Mouse (Mus musculus): ENCODE results near the gene Taf1d. TPM values are rescaled to one million over a fixed set of nuclear protein-coding genes. Genes with fewer than 3 reads are reported as not detected.
A peak's percentile ranks its signal among the peaks of the same experiment; 100 is the strongest.
"Not testable (repeated sequence)": the region's sequence is repeated elsewhere in the genome, so short reads cannot be mapped to it uniquely, and the experiment has no call there.

Taf1d gene
- polyA plus RNA-seq, 1 experiment from 2014 or later = 64.8 TPM

DNA sequence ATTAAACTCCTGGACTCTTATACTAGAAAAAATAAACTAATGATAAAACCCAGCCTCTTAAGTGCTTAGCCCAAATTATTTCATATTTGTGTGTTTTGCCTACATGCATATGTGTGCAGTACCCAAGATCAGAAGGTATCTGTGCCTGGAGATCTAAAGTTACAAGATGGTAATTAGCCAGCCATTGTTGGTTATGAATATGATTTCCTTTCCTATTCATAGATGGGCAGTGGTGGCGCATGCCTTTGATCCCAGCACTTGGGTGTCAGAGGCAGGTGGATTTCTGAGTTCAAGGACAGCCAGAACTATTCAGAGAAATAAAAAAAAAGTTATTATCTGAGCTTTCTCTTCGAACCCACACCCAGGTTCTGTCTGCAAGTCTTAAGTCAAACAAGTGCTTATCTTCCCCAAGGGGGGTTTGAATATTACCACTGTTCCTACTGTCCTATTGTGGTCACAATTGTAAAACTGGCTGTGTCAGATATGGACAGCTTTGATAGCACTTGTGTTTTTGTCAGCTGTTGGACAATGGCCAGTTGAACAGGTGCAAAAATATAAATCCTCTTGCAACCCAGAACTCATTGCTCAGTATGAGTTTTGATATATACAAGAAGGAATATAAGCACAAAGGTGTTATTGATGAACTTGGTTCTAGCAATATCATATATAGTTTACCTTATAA lies 6.2 kb downstream of the Taf1d start:
- Histone ChIP-seq H3K36me3 (ENCODE audit: poor library complexity, severe bottlenecking) (peaks cover 84% of the 10 kb centered on the region), H3K4me1 (peaks cover 23% of the 10 kb centered on the region), H3K27ac (no peak overlapping the region), H3K4me2 (no peak overlapping the region), H3K4me3 (no peak overlapping the region), H3K9me3 (replicated peaks) (no peaks in the 10 kb centered on the region), H3K27me3 (no peaks in the 10 kb centered on the region), H3K9ac (no peak overlapping the region)
- 94% methylated on average over 2 of the region's 2 CpGs for WGBS
- no peak for ATAC-seq

DNA sequence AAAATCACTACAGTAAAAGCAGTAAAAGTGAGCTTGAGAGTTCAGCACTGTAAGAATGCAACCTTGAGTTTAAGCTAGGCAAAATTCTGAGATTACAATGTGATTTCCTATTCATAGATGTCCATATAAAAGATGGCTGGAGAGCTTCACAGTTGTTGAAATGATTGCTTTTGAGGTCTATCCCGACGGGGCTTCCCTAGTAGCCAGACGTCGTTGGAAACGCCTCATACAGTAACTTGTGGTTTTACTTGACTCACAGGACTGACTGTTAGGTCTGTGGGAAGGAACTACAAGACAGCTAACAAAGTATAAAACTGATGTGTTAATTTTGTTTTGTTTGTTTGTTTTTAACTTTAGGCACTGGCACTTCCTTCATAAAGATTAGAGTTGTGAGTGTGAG lies 7.6 kb downstream of the Taf1d start:
- Histone ChIP-seq H3K4me1 (peaks cover 9% of the 10 kb centered on the region), H3K9me3 (replicated peaks) (no peaks in the 10 kb centered on the region), H3K4me2 (no peak overlapping the region), H3K36me3 (ENCODE audit: poor library complexity, severe bottlenecking) (peaks cover 89% of the 10 kb centered on the region), H3K27ac (no peak overlapping the region), H3K27me3 (no peaks in the 10 kb centered on the region), H3K4me3 (no peak overlapping the region), H3K9ac (no peak overlapping the region)
- 93% methylated on average over 5 of the region's 5 CpGs for WGBS
- no peak for ATAC-seq

DNA sequence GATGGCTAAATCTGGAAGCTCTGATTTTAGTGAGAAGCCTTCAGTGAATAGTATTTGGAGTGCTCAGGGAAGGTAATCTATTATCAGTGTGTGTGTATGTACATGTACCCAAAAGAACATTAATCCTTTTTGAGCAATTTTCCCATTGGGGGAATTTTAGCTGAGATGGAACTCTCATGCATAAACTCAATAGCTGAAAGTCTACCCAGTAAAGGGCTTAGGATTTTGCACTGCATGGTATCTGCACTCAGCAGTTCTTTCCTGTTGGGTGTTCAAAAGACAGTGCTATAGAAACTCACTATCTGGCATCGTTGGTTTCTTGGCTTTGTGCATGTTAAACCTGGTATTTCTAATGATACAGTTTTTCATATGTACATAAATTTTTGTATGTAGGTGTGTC lies 8.6 kb downstream of the Taf1d start:
- no peak for ATAC-seq
- no peak overlapping the region for H3K4me2 ChIP-seq
- H3K9ac ChIP-seq = no peak overlapping the region
- peaks cover 80% of the 10 kb centered on the region for H3K36me3 ChIP-seq (ENCODE audit: poor library complexity, severe bottlenecking)
- 97% methylated on average over 1 of the region's 1 CpGs for WGBS
- no peaks in the 10 kb centered on the region for H3K9me3 ChIP-seq (replicated peaks)
- H3K27me3 ChIP-seq = no peaks in the 10 kb centered on the region
- peaks cover under 1% of the 10 kb centered on the region; the same call in 1 of the 2 replicates for H3K4me1 ChIP-seq
- no peak overlapping the region for H3K27ac ChIP-seq
- no peak overlapping the region for H3K4me3 ChIP-seq

DNA sequence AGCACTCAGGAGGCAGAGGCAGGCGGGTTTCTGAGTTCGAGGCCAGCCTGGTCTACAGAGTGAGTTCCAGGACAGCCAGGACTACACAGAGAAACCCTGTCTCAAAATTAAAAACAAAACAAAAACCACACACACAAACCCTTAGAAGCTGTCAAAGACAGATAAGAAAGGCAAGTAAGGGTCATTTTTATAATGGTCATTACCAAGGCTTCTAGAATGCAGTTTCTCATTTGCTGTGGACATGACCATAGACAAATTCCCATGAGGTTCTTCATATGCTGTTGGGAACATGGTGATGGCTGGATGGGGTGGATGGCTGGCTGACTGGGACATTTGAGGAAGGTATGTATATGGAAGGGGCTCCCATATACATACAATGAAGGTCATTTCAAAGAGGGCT lies 10.3 kb downstream of the Taf1d start:
- ATAC-seq; H3K4me2 ChIP-seq; H3K27ac ChIP-seq; H3K4me3 ChIP-seq; H3K4me1 ChIP-seq; H3K9ac ChIP-seq; H3K27me3 ChIP-seq; H3K9me3 ChIP-seq (replicated peaks): not testable (repeated sequence)
- peaks cover 71% of the 10 kb centered on the region for H3K36me3 ChIP-seq (ENCODE audit: poor library complexity, severe bottlenecking)
- 83% methylated on average over 2 of the region's 2 CpGs for WGBS

DNA sequence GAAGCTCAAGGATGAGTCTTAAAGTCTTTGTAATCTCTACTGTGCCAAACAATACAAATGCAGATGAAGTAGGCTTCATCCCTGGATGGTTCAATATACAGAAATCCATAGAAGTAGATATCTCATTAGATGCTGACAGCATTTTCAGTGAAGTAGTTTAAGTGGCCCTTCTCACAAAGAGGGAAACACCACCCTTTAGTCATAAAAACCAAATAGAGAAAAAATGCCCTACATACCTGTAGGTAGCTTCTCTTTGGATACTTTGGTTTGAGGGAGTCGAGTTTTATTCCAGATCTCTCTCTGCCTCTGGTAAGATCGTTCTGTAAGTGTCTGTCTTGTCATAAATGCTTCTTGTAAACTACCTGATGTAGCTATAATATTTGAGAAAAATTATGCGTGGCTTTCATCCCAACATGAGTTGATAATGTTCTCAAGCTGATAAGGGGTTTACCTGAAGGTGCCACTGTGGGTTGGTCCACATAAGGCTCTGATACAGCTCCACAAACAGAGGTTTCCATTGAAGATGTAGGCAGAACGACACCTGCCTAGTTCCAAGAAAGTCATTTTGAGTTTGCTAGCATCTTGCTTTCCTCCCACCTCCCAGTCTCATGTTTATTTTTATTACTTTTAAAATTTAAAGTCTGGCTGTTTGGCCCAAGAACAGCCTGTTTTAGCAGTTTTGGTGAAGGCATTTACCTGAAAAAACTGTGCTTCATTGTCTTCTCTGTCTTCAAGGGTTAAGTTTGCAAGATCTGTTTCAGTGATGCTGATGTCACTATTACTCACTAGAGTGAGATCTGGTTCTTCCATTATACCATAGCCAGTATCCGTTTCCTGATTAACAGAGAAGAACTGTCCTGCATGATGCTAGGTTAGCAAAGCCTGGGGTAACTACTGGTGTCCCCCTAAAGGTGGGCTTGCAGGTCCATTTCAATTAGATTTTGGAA lies 11.5 kb downstream of the Taf1d start:
- Histone ChIP-seq H3K36me3 (ENCODE audit: poor library complexity, severe bottlenecking) (peaks cover 70% of the 10 kb centered on the region), H3K4me2 (no peak overlapping the region), H3K9ac (no peak overlapping the region), H3K4me1 (no peaks in the 10 kb centered on the region), H3K27ac (no peak overlapping the region), H3K4me3 (no peak overlapping the region), H3K27me3 (no peaks in the 10 kb centered on the region), H3K9me3 (replicated peaks) (no peaks in the 10 kb centered on the region)
- WGBS = 60% methylated on average over 5 of the region's 5 CpGs
- no peak for ATAC-seq

DNA sequence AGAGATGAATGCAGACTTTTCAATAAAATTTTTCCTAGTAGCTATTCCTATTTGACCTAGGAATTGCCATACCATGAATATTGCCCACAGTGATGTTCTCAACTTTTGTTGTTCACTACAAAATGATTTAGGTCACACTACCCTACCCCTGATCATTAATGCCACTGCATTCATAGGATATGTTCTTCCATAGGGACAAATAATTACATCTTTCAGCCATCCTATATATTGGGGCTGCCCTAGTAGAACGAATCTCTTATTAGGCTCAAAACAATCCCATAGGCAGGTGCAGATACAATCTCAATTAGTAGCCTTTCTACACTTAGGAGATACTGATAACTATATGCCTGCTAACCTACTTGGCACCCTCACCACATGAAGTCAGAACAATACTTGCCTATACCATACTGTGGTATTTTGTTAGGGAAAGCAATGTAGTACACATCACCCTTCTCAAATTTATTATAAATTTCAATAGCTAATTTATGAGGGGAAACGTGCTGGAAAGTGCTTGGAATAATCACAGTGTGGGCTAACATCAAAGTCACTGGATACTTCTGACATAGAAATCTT lies 12.2 kb downstream of the Taf1d start:
- Histone ChIP-seq H3K9me3 (replicated peaks) (no peaks in the 10 kb centered on the region), H3K4me3 (no peak overlapping the region), H3K27me3 (no peaks in the 10 kb centered on the region), H3K36me3 (ENCODE audit: poor library complexity, severe bottlenecking) (peaks cover 72% of the 10 kb centered on the region), H3K4me2 (no peak overlapping the region), H3K9ac (no peak overlapping the region), H3K27ac (no peak overlapping the region), H3K4me1 (no peaks in the 10 kb centered on the region)
- ATAC-seq = 0 out of 2 replicates have a peak, but pooled peaks have one; percentile 38
- 77% methylated on average over 2 of the region's 2 CpGs for WGBS

DNA sequence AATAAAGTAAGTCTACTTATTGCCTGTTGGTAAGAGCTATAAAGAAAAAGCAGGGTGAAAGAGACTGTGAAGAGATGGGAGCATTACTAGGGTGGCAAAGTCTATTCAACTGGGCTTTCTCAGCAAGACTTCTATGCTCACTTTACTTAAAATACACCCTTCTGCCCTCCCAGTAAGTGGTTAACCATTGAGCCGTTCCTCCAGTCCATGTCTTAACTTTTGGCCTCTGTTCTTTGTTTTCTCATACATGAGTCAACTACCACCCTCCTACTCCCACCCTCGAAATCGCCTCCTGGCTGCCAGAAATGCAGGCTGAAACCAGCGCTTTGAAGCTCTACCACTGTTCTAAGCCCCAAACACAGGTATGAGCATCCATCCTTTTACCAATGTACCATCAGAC lies 31.8 kb downstream of the Taf1d start:
- peaks cover 88% of the 10 kb centered on the region for H3K36me3 ChIP-seq (ENCODE audit: poor library complexity, severe bottlenecking)

DNA sequence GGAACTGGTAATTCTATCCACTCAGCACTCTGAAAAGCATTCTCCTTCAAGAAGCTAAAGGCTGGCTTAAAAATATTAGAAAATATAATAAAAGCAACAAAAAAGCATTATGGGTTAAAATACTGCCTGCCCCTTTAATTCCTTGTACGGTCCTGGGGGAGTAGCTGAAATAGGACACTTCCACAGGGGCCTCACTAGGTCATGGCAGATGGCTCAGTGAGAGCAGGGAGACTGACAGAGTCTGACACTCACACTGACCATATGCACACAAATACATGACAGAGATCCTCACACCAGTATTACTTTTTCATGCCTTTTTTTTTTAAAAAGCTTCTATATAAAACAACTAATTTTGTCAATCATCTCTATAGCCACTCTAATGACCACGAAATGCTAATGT lies 43.9 kb downstream of the Taf1d start:
- no peaks in the 10 kb centered on the region for H3K4me1 ChIP-seq
- no peak for ATAC-seq
- H3K27ac ChIP-seq = no peak overlapping the region
- H3K27me3 ChIP-seq = no peaks in the 10 kb centered on the region
- H3K4me3 ChIP-seq = no peak overlapping the region
- no peaks in the 10 kb centered on the region for H3K9me3 ChIP-seq (replicated peaks)
- no peak overlapping the region for H3K9ac ChIP-seq
- H3K4me2 ChIP-seq = no peak overlapping the region
- 82% methylated on average over 2 of the region's 2 CpGs for WGBS
- peaks cover 56% of the 10 kb centered on the region for H3K36me3 ChIP-seq (ENCODE audit: poor library complexity, severe bottlenecking)

More for the DNA sequence above, 31.8 kb downstream of the Taf1d start:
- no peak overlapping the region for H3K4me2 ChIP-seq
- no peaks in the 10 kb centered on the region for H3K9me3 ChIP-seq (replicated peaks)
- no peak overlapping the region for H3K9ac ChIP-seq
- WGBS = 92% methylated on average over 4 of the region's 4 CpGs
- H3K4me3 ChIP-seq = no peak overlapping the region
- H3K4me1 ChIP-seq = no peaks in the 10 kb centered on the region
- H3K27me3 ChIP-seq = no peaks in the 10 kb centered on the region
- H3K27ac ChIP-seq = no peak overlapping the region
- no peak for ATAC-seq

DNA sequence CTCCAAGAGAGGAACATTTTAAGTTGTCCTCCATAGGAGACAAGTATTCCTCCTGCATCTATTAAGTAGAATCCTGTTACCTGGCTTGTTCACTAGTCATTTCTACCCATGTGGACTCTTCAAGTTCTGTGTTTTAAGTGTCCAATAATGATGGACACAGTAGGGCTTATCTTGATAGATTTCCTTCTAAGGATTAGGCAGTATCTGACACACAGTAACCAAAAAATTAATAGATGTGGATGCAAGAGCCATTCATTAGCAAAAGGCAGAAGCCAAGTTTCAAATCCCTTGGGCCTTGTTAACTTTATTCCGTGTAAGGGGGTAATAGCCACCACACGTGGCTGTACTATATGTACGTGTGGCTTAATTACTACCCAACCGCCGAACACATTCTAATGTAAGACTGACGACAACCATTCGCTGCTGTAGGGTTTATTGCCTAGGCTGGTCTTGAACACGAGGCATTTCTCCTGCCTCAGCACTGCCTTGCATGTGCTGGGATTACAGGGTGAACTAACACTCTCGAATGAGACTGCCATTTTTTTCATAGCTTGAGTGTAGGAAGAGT lies 51.0 kb downstream of the Taf1d start:
- Histone ChIP-seq H3K27ac (peak overlapping the region; percentile 63; the same call in 1 of the 2 replicates), H3K4me2 (peak overlapping the region; percentile 61), H3K4me3 (peak overlapping the region; percentile 70), H3K9ac (peak overlapping the region; percentile 73), H3K27me3 (no peaks in the 10 kb centered on the region; the same call in 1 of the 2 replicates), H3K9me3 (replicated peaks) (no peaks in the 10 kb centered on the region), H3K36me3 (ENCODE audit: poor library complexity, severe bottlenecking) (peaks cover 12% of the 10 kb centered on the region), H3K4me1 (peaks cover 9% of the 10 kb centered on the region)
- under 1% methylated on average over 9 of the region's 9 CpGs for WGBS
- ATAC-seq = no peak

DNA sequence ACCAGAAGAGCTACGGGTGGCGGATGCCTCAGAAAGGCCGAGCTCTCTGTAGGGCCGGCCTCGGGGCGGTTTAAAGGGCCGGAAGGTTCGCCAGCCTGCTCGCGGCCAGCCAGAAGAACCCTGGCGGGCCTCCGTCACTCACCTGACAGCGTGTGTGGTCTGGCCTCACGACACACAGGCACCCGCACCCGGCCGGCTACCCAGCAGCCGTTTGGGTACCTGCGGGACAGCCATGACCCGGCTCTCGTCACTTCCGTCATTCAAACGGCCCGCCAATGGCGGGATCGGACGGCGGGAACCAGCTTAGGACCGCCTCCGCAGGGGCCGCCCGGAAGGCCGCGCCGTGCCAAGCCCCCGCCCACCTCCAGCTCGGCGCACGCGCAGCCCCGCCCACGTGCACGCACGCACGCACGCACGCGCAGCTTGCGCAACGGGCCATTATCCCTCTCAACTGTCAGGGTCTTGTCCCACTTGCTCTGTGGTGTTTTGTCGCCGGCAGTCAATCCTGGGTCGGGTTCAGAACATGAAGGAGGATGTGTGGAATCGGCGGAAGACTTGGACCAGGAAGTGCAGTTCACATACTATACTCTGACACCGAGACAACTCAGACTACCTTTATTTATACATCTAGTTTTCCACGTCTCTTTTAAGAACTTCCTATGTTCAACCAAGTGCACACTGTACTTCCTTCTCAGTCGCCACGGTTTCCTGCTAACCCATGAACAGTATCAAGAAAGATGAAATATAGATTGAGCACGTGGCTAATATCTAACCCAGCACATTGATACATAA lies 51.7 kb downstream of the Taf1d start, which contains the start of gene Cep295:
TSS of gene Cep295 (minus strand) at position 305 of the 792 bp plus-strand sequence.
- WGBS = 2% methylated on average over 60 of the region's 60 CpGs

DNA sequence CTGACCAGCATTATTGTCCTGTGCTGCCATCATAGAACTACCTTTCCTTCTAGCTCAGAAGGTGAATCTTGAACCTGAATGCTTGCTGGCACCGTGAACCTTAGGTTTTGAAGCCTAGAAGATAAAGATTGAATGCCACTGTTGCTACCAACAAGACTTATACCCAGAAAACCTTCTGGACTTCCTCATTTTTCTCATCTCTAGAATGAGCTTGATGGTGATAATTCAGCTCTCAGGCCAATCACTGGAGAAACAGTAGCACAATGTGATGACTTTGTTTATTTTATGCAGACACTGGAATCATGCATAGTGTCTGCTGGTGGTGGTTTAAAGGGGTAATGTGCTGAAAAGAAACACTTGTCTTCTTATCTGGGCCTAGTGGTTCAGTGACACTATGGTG lies 58.8 kb downstream of the Taf1d start:
- no peaks in the 10 kb centered on the region; the same call in 1 of the 2 replicates for H3K27me3 ChIP-seq
- H3K4me1 ChIP-seq = no peaks in the 10 kb centered on the region
- no peak overlapping the region for H3K9ac ChIP-seq
- H3K27ac ChIP-seq = no peak overlapping the region
- 70% methylated on average over 1 of the region's 1 CpGs for WGBS
- no peaks in the 10 kb centered on the region for H3K36me3 ChIP-seq (ENCODE audit: poor library complexity, severe bottlenecking)
- H3K4me2 ChIP-seq = no peak overlapping the region
- ATAC-seq = no peak
- H3K9me3 ChIP-seq (replicated peaks) = no peaks in the 10 kb centered on the region
- no peak overlapping the region for H3K4me3 ChIP-seq

More for the DNA sequence above, 51.7 kb downstream of the Taf1d start, which contains the start of gene Cep295:
- Histone ChIP-seq H3K9me3 (replicated peaks) (no peaks in the 10 kb centered on the region), H3K4me2 (peak within 1 kb of the TSS; percentile 61), H3K36me3 (ENCODE audit: poor library complexity, severe bottlenecking) (peaks cover 11% of the 10 kb centered on the region), H3K27me3 (no peaks in the 10 kb centered on the region; the same call in 1 of the 2 replicates), H3K4me3 (peak within 1 kb of the TSS; percentile 70), H3K27ac (peak within 1 kb of the TSS; percentile 67), H3K9ac (peak within 1 kb of the TSS; percentile 73), H3K4me1 (peaks cover 9% of the 10 kb centered on the region)
- ATAC-seq = peak; percentile 100
